Mouse (Mus musculus): ENCODE measurements around the gene Ms4a4c.
"Not testable (repeated sequence)": the region's sequence is repeated elsewhere in the genome, so short reads cannot be mapped to it uniquely, and the experiment has no call there.

Ms4a4c gene

GRCm38 (mm10) chr19:11464795-11465194 is 60.2 kb downstream of the Ms4a4c start:
- DNase-seq (ENCODE audit: low read depth, low spot score), result not testable (repeated sequence)

- no peak for DNase-seq (ENCODE audit: low read depth, low spot score)
Measured at GRCm38 (mm10) chr19:11466471-11466870, 61.9 kb downstream of the Ms4a4c start.

GRCm38 (mm10) chr19:11468361-11468760 is 63.8 kb downstream of the Ms4a4c start:
- not testable (repeated sequence) for DNase-seq (ENCODE audit: low read depth, low spot score)

- not testable (repeated sequence) for DNase-seq (ENCODE audit: low read depth, low spot score)
Measured at GRCm38 (mm10) chr19:11469215-11469614, 64.6 kb downstream of the Ms4a4c start, which contains the start of gene Ms4a6c. Gene Ms4a6c, plus strand, starts transcription at chr19:11469366.

Data from mesoderm, embryonic 11.5 days (tissue).